Mouse (Mus musculus): ENCODE data around the gene Cops2.

DNA sequence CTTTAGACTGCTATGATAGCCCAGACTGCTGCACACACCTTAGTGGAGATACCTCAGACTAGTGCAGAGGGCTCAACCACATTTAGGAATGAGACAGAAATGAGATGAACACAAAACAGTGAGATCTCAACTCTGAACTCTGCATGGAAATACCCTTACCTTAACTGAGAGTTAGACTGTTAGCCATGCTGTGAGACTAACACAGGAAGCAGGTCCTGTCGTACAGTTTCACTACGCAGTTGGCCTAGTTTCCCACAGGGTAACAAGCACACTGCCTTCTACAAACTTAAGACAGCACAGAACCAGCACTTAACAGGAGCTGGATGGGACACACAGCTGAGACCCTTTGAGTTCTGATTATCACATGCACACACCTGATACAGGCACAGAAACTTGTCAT lies 29.0 kb downstream of the Cops2 start:
- TF ChIP-seq EP300 (IDR thresholded peaks at IDR 0.05; ENCODE audit: low read depth) (no peak), CTCF (IDR thresholded peaks at IDR 0.05; ENCODE audit: low read depth) (no peak)
